In the genomic region with DNA sequence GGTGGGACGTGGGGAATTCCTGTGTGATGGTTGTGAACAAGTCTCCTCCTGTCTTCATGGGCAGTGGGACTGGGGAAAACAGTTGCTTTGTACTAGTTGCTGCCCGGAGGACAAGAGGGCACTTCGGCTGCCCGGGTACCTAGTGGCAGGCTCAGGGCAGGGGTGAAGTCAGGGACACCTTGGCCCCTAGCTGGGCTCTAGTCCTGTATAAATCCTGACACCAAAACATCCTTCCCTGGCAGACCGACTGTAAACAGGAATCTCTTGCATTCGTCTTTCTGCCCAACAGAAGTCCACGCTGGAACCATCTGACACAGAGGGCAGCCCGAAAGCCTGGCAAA, we compare ENCODE assay signal across 10 mouse cellular contexts. TPM values are rescaled to one million over a fixed set of nuclear protein-coding genes. Genes with fewer than 3 reads are reported as not detected.
A peak's percentile ranks its signal among the peaks of the same experiment; 100 is the strongest.
DNase-seq lines count a peak whose midpoint lies in the region; ATAC-seq lines count a peak whose summit lies in the region.
"Had no signal": no experiment of that assay in that cellular context is flagged by ENCODE, and none has a peak within 500 bp of the region (broad histone marks: within the 10 kb centered on the region; RNA-seq: fewer than 3 reads in every experiment).

No protein-coding gene starts in this region.

- H3K9me3 ChIP-seq in heart, embryonic 15.5 days (replicated peaks): no peaks in the 10 kb centered on the region
- H3K9me3 ChIP-seq in embryonic facial prominence, embryonic 12.5 days: no peaks in the 10 kb centered on the region
- H3K9me3 ChIP-seq in intestine, embryonic 14.5 days (ENCODE audit: control insufficient read depth, low read length): no peaks in the 10 kb centered on the region
- no peaks in the 10 kb centered on the region for H3K9me3 ChIP-seq in midbrain, embryonic 11.5 days (ENCODE audit: control insufficient read depth, low read length)

- H3K9ac ChIP-seq in heart, embryonic 15.5 days: no peak overlapping the region; the same call in 1 of the 2 replicates
- H3K9ac ChIP-seq in embryonic facial prominence, embryonic 12.5 days: 0 out of 2 replicates have a peak overlapping the region, but pooled peaks have one; percentile 49
- peak overlapping the region; percentile 41 for H3K9ac ChIP-seq in intestine, embryonic 14.5 days (ENCODE audit: low read length)
- H3K9ac ChIP-seq in midbrain, embryonic 11.5 days (ENCODE audit: low read length): peak overlapping the region; percentile 61

- intact Hi-C loops in heart, postnatal 25 days (cut with DNase I): no loop called here

- peak overlapping the region; percentile 79 for H3K4me2 ChIP-seq in heart, embryonic 15.5 days
- H3K4me2 ChIP-seq in embryonic facial prominence, embryonic 12.5 days (replicated peaks): peak overlapping the region; percentile 52
- H3K4me2 ChIP-seq in intestine, embryonic 14.5 days (ENCODE audit: low read length): peak overlapping the region; percentile 72
- peak overlapping the region; percentile 51 for H3K4me2 ChIP-seq in midbrain, embryonic 11.5 days

- peak overlapping the region; percentile 92 for H3K27ac ChIP-seq in heart, embryonic 15.5 days
- peak overlapping the region; percentile 94 for H3K27ac ChIP-seq in embryonic facial prominence, embryonic 12.5 days
- peak overlapping the region; percentile 90 for H3K27ac ChIP-seq in intestine, embryonic 14.5 days (ENCODE audit: low read depth)
- peak overlapping the region; percentile 8; the same call in 1 of the 2 replicates for H3K27ac ChIP-seq in midbrain, embryonic 11.5 days (ENCODE audit: low read depth, low read length)

- 26% methylated on average over 8 of the region's 8 CpGs for WGBS in heart, embryonic 15.5 days
- 9% methylated on average over 8 of the region's 8 CpGs for WGBS in embryonic facial prominence, embryonic 12.5 days
- WGBS in intestine, embryonic 14.5 days: 7% methylated on average over 8 of the region's 8 CpGs
- WGBS in midbrain, embryonic 11.5 days: 16% methylated on average over 8 of the region's 8 CpGs

- peaks cover 26% of the 10 kb centered on the region for H3K4me1 ChIP-seq in heart, embryonic 15.5 days (replicated peaks)
- H3K4me1 ChIP-seq in embryonic facial prominence, embryonic 12.5 days: peaks cover 20% of the 10 kb centered on the region
- H3K4me1 ChIP-seq in intestine, embryonic 14.5 days (replicated peaks; ENCODE audit: control insufficient read depth, insufficient read depth, low read length): peaks cover 25% of the 10 kb centered on the region
- H3K4me1 ChIP-seq in midbrain, embryonic 11.5 days (ENCODE audit: control insufficient read depth, insufficient read depth, low read length): peaks cover 20% of the 10 kb centered on the region

- no peak; the same call in 1 of the 2 replicates for ATAC-seq in heart, embryonic 15.5 days (replicated peaks; ENCODE audit: insufficient number of reproducible peaks, insufficient read depth, low FRiP score, low read depth)
- ATAC-seq in embryonic facial prominence, embryonic 12.5 days (ENCODE audit: insufficient number of reproducible peaks, insufficient read depth, low FRiP score, low TSS enrichment): no peak
- ATAC-seq in intestine, embryonic 14.5 days (replicated peaks; ENCODE audit: low FRiP score, low TSS enrichment, low read depth): peak; percentile 51
- 0 out of 2 replicates have a peak, but pooled peaks have one; percentile 9 for ATAC-seq in midbrain, embryonic 11.5 days (ENCODE audit: low FRiP score)

- H3K27me3 ChIP-seq in heart, embryonic 15.5 days: no peaks in the 10 kb centered on the region
- no peaks in the 10 kb centered on the region for H3K27me3 ChIP-seq in embryonic facial prominence, embryonic 12.5 days
- H3K27me3 ChIP-seq in intestine, embryonic 14.5 days (replicated peaks; ENCODE audit: control insufficient read depth, insufficient read depth, low read length): no peaks in the 10 kb centered on the region
- no peaks in the 10 kb centered on the region for H3K27me3 ChIP-seq in midbrain, embryonic 11.5 days (ENCODE audit: control insufficient read depth, insufficient read depth, low read length)

- DNase-seq in heart, postnatal 25 days (ENCODE audit: low spot score): no peak
- DNase-seq in intestine, embryonic 14.5 days (ENCODE audit: low spot score): no peak
- DNase-seq in midbrain, embryonic 11.5 days (ENCODE audit: low spot score, missing footprints): peak; percentile 96
- no peak for DNase-seq in retina, postnatal 1 day
- no peak for DNase-seq in spleen, postnatal 36 days (ENCODE audit: low spot score in 2 of 2)
- no peak for DNase-seq in testis, postnatal 14 days (ENCODE audit: low spot score)

- peak overlapping the region; percentile 46 for H3K4me3 ChIP-seq in heart, embryonic 15.5 days
- H3K4me3 ChIP-seq in embryonic facial prominence, embryonic 12.5 days: peak overlapping the region; percentile 23; the same call in 1 of the 2 replicates
- H3K4me3 ChIP-seq in intestine, embryonic 14.5 days (ENCODE audit: low read depth, low read length): peak overlapping the region; percentile 31; the same call in 1 of the 2 replicates
- peak overlapping the region; percentile 17; the same call in 1 of the 2 replicates for H3K4me3 ChIP-seq in midbrain, embryonic 11.5 days (ENCODE audit: low read depth, low read length)

- no peaks in the 10 kb centered on the region for H3K36me3 ChIP-seq in heart, embryonic 15.5 days
- H3K36me3 ChIP-seq in embryonic facial prominence, embryonic 12.5 days: no peaks in the 10 kb centered on the region
- no peaks in the 10 kb centered on the region for H3K36me3 ChIP-seq in intestine, embryonic 14.5 days (ENCODE audit: control insufficient read depth, insufficient read depth, low read length)
- no peaks in the 10 kb centered on the region for H3K36me3 ChIP-seq in midbrain, embryonic 11.5 days (ENCODE audit: control insufficient read depth, insufficient read depth, low read length)
- H3K36me3 ChIP-seq: G1E had no signal

RNA-seq across cellular contexts. Expression of a gene that starts 20.5 kb away (rescaled TPM):
- polyA plus RNA-seq in heart, embryonic 15.5 days (2015; fragmentation: Nextera tagmentation; extraction: Ambion mirVana): 12.4 and 19.8 TPM in 2 replicates
- total RNA-seq in heart, postnatal 25 days (2021): 1 to 10 TPM; 6.4 to 9.7 TPM
- polyA plus RNA-seq in embryonic facial prominence, embryonic 12.5 days (2016; fragmentation: Nextera tagmentation; extraction: Ambion mirVana): 55.7 and 56.3 TPM in 2 replicates
- 21.8 and 23.6 TPM in 2 replicates for polyA plus RNA-seq in intestine, embryonic 14.5 days (2014; fragmentation: Nextera tagmentation; extraction: Ambion mirVana)
- 8.9 and 10.7 TPM in 2 replicates for polyA plus RNA-seq in midbrain, embryonic 11.5 days (2014; fragmentation: Nextera tagmentation; extraction: Ambion mirVana)
- total RNA-seq: granulocyte monocyte progenitor cell, adult 5-6 weeks had no signal
- polyA plus RNA-seq: G1E had no signal

RNA-seq across cellular contexts. Expression of a gene that starts 31.7 kb away (rescaled TPM):
- polyA plus RNA-seq in heart, embryonic 15.5 days (2015; fragmentation: Nextera tagmentation; extraction: Ambion mirVana): not detected in 2 replicates
- not detected for total RNA-seq in heart, postnatal 25 days (2021)
- not detected in 2 replicates for polyA plus RNA-seq in embryonic facial prominence, embryonic 12.5 days (2016; fragmentation: Nextera tagmentation; extraction: Ambion mirVana)
- 0.16 TPM in 1 of 2 replicates, not detected in the other for polyA plus RNA-seq in intestine, embryonic 14.5 days (2014; fragmentation: Nextera tagmentation; extraction: Ambion mirVana)
- 0.12 TPM in 1 of 2 replicates, not detected in the other for polyA plus RNA-seq in midbrain, embryonic 11.5 days (2014; fragmentation: Nextera tagmentation; extraction: Ambion mirVana)
- total RNA-seq: granulocyte monocyte progenitor cell, adult 5-6 weeks had no signal
- polyA plus RNA-seq: G1E had no signal

RNA-seq across cellular contexts. Expression of a gene that starts 34.7 kb away (rescaled TPM):
- 0.08 and 0.46 TPM in 2 replicates for polyA plus RNA-seq in heart, embryonic 15.5 days (2015; fragmentation: Nextera tagmentation; extraction: Ambion mirVana)
- total RNA-seq in heart, postnatal 25 days (2021): not detected
- 7.6 and 8.7 TPM in 2 replicates for polyA plus RNA-seq in embryonic facial prominence, embryonic 12.5 days (2016; fragmentation: Nextera tagmentation; extraction: Ambion mirVana)
- 1.2 and 2.9 TPM in 2 replicates for polyA plus RNA-seq in intestine, embryonic 14.5 days (2014; fragmentation: Nextera tagmentation; extraction: Ambion mirVana)
- 65.3 and 70.2 TPM in 2 replicates for polyA plus RNA-seq in midbrain, embryonic 11.5 days (2014; fragmentation: Nextera tagmentation; extraction: Ambion mirVana)
- polyA plus RNA-seq: G1E had no signal

RNA-seq across cellular contexts. Expression of a gene that starts 59.4 kb away (rescaled TPM):
- 0.82 and 2.2 TPM in 2 replicates for polyA plus RNA-seq in heart, embryonic 15.5 days (2015; fragmentation: Nextera tagmentation; extraction: Ambion mirVana)
- under 1 TPM; 0.81 to 0.99 TPM for total RNA-seq in heart, postnatal 25 days (2021)
- 0.87 and 1.5 TPM in 2 replicates for polyA plus RNA-seq in embryonic facial prominence, embryonic 12.5 days (2016; fragmentation: Nextera tagmentation; extraction: Ambion mirVana)
- 0.89 and 1.3 TPM in 2 replicates for polyA plus RNA-seq in intestine, embryonic 14.5 days (2014; fragmentation: Nextera tagmentation; extraction: Ambion mirVana)
- polyA plus RNA-seq in midbrain, embryonic 11.5 days (2014; fragmentation: Nextera tagmentation; extraction: Ambion mirVana): 0.79 and 1.1 TPM in 2 replicates
- polyA plus RNA-seq: G1E had no signal

Comparison
In these comparisons a context has a peak if more than half of its experiments do, and no peak if none do; other contexts are left out.
1. ATAC-seq: peak in intestine, embryonic 14.5 days (single experiment) and midbrain, embryonic 11.5 days (single experiment); none in heart, embryonic 15.5 days (single experiment) and embryonic facial prominence, embryonic 12.5 days (single experiment).
2. H3K27ac ChIP-seq: peak in every context shown above with its lines; median percentile 94 in embryonic facial prominence, embryonic 12.5 days; 92 in heart, embryonic 15.5 days; 90 in intestine, embryonic 14.5 days; 8 in midbrain, embryonic 11.5 days.
3. Peak in every context shown above with its lines, with median percentiles within 50 percentile points of each other: H3K4me2 ChIP-seq and H3K4me3 ChIP-seq.